Mouse (Mus musculus) limb, embryonic 14.5 days (tissue): ENCODE data around the gene Arhgap31. TPM values are rescaled to one million over a fixed set of nuclear protein-coding genes. Genes with fewer than 3 reads are reported as not detected.
A peak's percentile ranks its signal among the peaks of the same experiment; 100 is the strongest.

Source experiments
- ATAC-seq: fragments of 200-750 bp; cut with Nextera tagmentation; 2 replicates; pipeline ENCODE4 v1.8.0; 2017; ENCODE audit warnings: low read depth, moderate number of reproducible peaks, moderate TSS enrichment; ENCODE audit not compliant: low FRiP score
- DNase-seq: peaks from one replicate; pipeline ENCODE4 v3.0.0-alpha.2; 2015; ENCODE audit warnings: low spot score
- H3K27ac ChIP-seq: fragments of 300-500 bp; sonication (generic); replicated peaks from 2 replicates; pipeline ENCODE4 v1.5.1; 2014; ENCODE audit warnings: low read depth, mild to moderate bottlenecking, low read length, moderate library complexity, mixed read lengths
- H3K27me3 ChIP-seq: fragments of 300-500 bp; sonication (generic); 2 replicates; pipeline ENCODE4 v1.6.1; 2014; ENCODE audit warnings: low read length, mixed read lengths; ENCODE audit not compliant: control insufficient read depth, insufficient read depth
- H3K36me3 ChIP-seq: fragments of 300-500 bp; sonication (generic); 2 replicates; pipeline ENCODE4 v1.6.1; 2014; ENCODE audit warnings: mild to moderate bottlenecking, low read length, moderate library complexity, mixed read lengths; ENCODE audit not compliant: control insufficient read depth, insufficient read depth
- H3K4me1 ChIP-seq: fragments of 300-500 bp; sonication (generic); 2 replicates; pipeline ENCODE4 v1.6.1; 2014; ENCODE audit warnings: antibody characterized with exemption, low read length, mixed read lengths; ENCODE audit not compliant: control insufficient read depth, insufficient read depth
- H3K4me2 ChIP-seq: fragments of 300-500 bp; sonication (generic); replicated peaks from 2 replicates; pipeline ENCODE4 v1.6.1; 2014; ENCODE audit warnings: low read depth, mild to moderate bottlenecking, low read length, moderate library complexity; ENCODE audit not compliant: severe bottlenecking
- H3K4me3 ChIP-seq: fragments of 300-500 bp; sonication (generic); replicated peaks from 2 replicates; pipeline ENCODE4 v1.5.1; 2014; ENCODE audit warnings: low read length
- H3K9ac ChIP-seq: fragments of 300-500 bp; sonication (generic); 2 replicates; pipeline ENCODE4 v1.6.1; 2014; ENCODE audit warnings: mild to moderate bottlenecking, low read depth, low read length, moderate library complexity; ENCODE audit not compliant: severe bottlenecking
- H3K9me3 ChIP-seq: fragments of 300-500 bp; sonication (generic); 2 replicates; pipeline ENCODE4 v1.6.1; 2016; ENCODE audit warnings: low read length; ENCODE audit not compliant: control insufficient read depth
- POLR2A ChIP-seq: fragments of 200-500 bp; IDR thresholded peaks from 2 replicates; pipeline ENCODE4 v1.8.0; 2012; ENCODE audit warnings: inconsistent platforms, mild to moderate bottlenecking, moderate library complexity, borderline replicate concordance; ENCODE audit not compliant: insufficient read depth, insufficient read length; ENCODE audit errors: extremely low read depth
- whole genome bisulfite sequencing: fragments of 180-500 bp; shearing (Covaris S2); extraction: QIAGEN DNeasy Blood & Tissue Kit; methylation state at CpG from one replicate; pipeline ENCODE4 v1.1.7; 2014; 5-methylcytosine and 5-hydroxymethylcytosine counted together
- polyA plus RNA-seq, 2 experiments: library from polyadenylated mRNA; depleted of rRNA in 1 of 2; stranded (reverse) in 1 of 2; unstranded in 1 of 2; fragments of >200 nt; fragmentation: Nextera tagmentation in 1 of 2; extraction: Ambion mirVana in 1 of 2; gene quantifications; 2 replicates each; pipeline versions ENCODE4 v1.2.1 to v1.2.3; 2012 to 2014

Gene Arhgap31
- polyA plus RNA-seq, 2 experiments, result 15.0 to 18.1 TPM

GRCm38 (mm10) chr16:38625411-38625810 lies 87.7 kb downstream of the Arhgap31 start:
- 85% methylated on average over 7 of the region's 7 CpGs for WGBS
- no peak for TF ChIP-seq POLR2A
- no peak overlapping the region for H3K4me3 ChIP-seq
- H3K9me3 ChIP-seq, result no peaks in the 10 kb centered on the region
- H3K4me2 ChIP-seq, result no peak overlapping the region
- ATAC-seq (no peak), DNase-seq (no peak)
- no peak overlapping the region for H3K27ac ChIP-seq
- H3K27me3 ChIP-seq, result no peaks in the 10 kb centered on the region
- H3K36me3 ChIP-seq, result peaks cover 31% of the 10 kb centered on the region
- H3K4me1 ChIP-seq, result no peaks in the 10 kb centered on the region
- no peak overlapping the region for H3K9ac ChIP-seq

DNA sequence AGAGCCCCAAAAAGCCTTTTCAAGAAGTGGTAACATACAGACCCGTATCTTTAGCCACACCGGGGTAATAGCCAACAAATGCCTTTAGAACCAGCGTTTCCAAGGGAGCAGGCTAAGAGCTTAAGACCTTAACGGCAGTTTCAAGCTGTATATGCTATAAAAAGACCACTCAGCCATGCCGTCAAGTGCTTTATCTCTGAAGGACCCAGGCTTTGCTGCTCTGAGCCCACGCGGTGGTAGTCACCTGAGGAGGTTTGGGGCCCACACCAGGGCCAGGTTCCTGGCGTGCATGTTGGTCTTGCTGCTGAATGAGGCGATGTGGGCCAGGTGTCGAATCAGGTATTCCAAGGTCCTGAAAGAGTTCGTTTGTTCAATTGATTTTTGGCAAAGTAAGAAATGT lies 88.8 kb downstream of the Arhgap31 start:
- no peaks in the 10 kb centered on the region for H3K9me3 ChIP-seq
- no peak overlapping the region for H3K4me3 ChIP-seq
- H3K27me3 ChIP-seq, result no peaks in the 10 kb centered on the region
- TF ChIP-seq POLR2A, result no peak
- peaks cover 38% of the 10 kb centered on the region for H3K36me3 ChIP-seq
- H3K4me2 ChIP-seq, result no peak overlapping the region
- no peaks in the 10 kb centered on the region for H3K4me1 ChIP-seq
- DNase-seq (no peak), ATAC-seq (no peak)
- no peak overlapping the region for H3K9ac ChIP-seq
- 80% methylated on average over 11 of the region's 11 CpGs for WGBS
- no peak overlapping the region for H3K27ac ChIP-seq

- Histone ChIP-seq H3K4me1 (no peaks in the 10 kb centered on the region), H3K9ac (no peak overlapping the region), H3K36me3 (peaks cover 42% of the 10 kb centered on the region), H3K9me3 (no peaks in the 10 kb centered on the region), H3K27me3 (no peaks in the 10 kb centered on the region), H3K27ac (no peak overlapping the region), H3K4me3 (no peak overlapping the region), H3K4me2 (no peak overlapping the region)
- DNase-seq (peak; percentile 54), ATAC-seq (no peak)
- no peak for TF ChIP-seq POLR2A
- WGBS, result 68% methylated on average over 2 of the region's 2 CpGs
Measured at GRCm38 (mm10) chr16:38622283-38622682, 90.8 kb downstream of the Arhgap31 start.

GRCm38 (mm10) chr16:38620696-38621450 lies 92.2 kb downstream of the Arhgap31 start:
- WGBS, result 89% methylated on average over 16 of the region's 16 CpGs
- no peak overlapping the region for H3K4me2 ChIP-seq
- TF ChIP-seq POLR2A, result no peak
- DNase-seq (no peak), ATAC-seq (no peak)
- no peak overlapping the region for H3K27ac ChIP-seq
- no peak overlapping the region for H3K4me3 ChIP-seq
- no peaks in the 10 kb centered on the region for H3K9me3 ChIP-seq
- H3K36me3 ChIP-seq, result peaks cover 43% of the 10 kb centered on the region
- H3K9ac ChIP-seq, result no peak overlapping the region
- H3K4me1 ChIP-seq, result no peaks in the 10 kb centered on the region
- H3K27me3 ChIP-seq, result no peaks in the 10 kb centered on the region

DNA sequence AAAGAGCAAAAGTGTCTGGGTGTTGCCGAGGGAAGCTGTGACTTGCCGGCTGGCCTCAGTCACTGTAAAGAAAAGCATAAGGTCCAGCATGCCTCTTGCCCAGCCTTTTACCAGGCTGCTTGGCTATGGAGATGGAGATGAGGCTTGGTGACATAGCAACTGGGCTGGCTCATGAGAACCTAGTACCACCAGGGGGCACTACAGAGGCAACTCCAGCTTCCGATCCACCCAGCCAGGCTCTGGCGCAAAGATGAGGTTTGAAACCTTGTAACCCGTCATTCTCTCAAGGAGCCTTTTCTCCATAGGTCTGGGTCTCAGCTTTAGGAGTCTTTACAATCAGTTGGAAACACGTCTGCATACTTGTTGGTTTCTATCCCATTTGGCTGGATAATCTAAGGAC lies 94.0 kb downstream of the Arhgap31 start:
- H3K27ac ChIP-seq, result no peak overlapping the region
- H3K9ac ChIP-seq, result no peak overlapping the region
- TF ChIP-seq POLR2A, result no peak
- DNase-seq, result peak; percentile 81
- WGBS, result 21% methylated on average over 6 of the region's 6 CpGs
- H3K36me3 ChIP-seq, result peaks cover 35% of the 10 kb centered on the region
- no peaks in the 10 kb centered on the region for H3K9me3 ChIP-seq
- no peaks in the 10 kb centered on the region for H3K27me3 ChIP-seq
- H3K4me2 ChIP-seq, result no peak overlapping the region
- no peaks in the 10 kb centered on the region for H3K4me1 ChIP-seq
- peak; percentile 65; the same call in 1 of the 2 replicates for ATAC-seq
- no peak overlapping the region for H3K4me3 ChIP-seq
